Mouse (Mus musculus) testis, adult 2 months (tissue): ENCODE data around the gene Rhbdd2. TPM values are rescaled to one million over a fixed set of nuclear protein-coding genes. Genes with fewer than 3 reads are reported as not detected.

ENCODE experiments used
- H3K27ac ChIP-seq: fragments of 200-500 bp; 2 replicates; pipeline ENCODE4 v1.5.1; 2012; ENCODE audit warnings: low read depth, low read length; ENCODE audit not compliant: control insufficient read depth, insufficient read depth
- H3K27me3 ChIP-seq: fragments of 200-500 bp; 2 replicates; pipeline ENCODE4 v1.6.1; 2012; ENCODE audit warnings: mild to moderate bottlenecking, low read length, moderate library complexity; ENCODE audit not compliant: control insufficient read depth, insufficient read depth
- H3K36me3 ChIP-seq: fragments of 200-500 bp; 2 replicates; pipeline ENCODE4 v1.6.1; 2012; ENCODE audit warnings: mild to moderate bottlenecking, low read length; ENCODE audit not compliant: control insufficient read depth, insufficient read depth
- H3K4me1 ChIP-seq: fragments of 200-500 bp; 2 replicates; pipeline ENCODE4 v1.6.1; 2012; ENCODE audit warnings: low read length; ENCODE audit not compliant: control insufficient read depth, insufficient read depth
- H3K4me3 ChIP-seq: fragments of 200-500 bp; 2 replicates; pipeline ENCODE4 v1.5.1; 2012; ENCODE audit warnings: low read depth, mild to moderate bottlenecking, low read length, moderate library complexity, mixed read lengths; ENCODE audit not compliant: control insufficient read depth
- CTCF ChIP-seq: fragments of 200-500 bp; IDR thresholded peaks from 2 replicates; pipeline ENCODE4 v1.5.1; 2012; ENCODE audit warnings: low read depth, mild to moderate bottlenecking, inconsistent platforms, low read length, moderate library complexity; ENCODE audit not compliant: control insufficient read depth, insufficient read depth, insufficient replicate concordance
- POLR2A ChIP-seq: fragments of 200-500 bp; IDR thresholded peaks from 2 replicates; pipeline ENCODE4 v1.6.1; 2012; ENCODE audit warnings: low read depth, mild to moderate bottlenecking, inconsistent platforms, low read length, moderate library complexity; ENCODE audit not compliant: control insufficient read depth
- polyA plus RNA-seq: library from polyadenylated mRNA; depleted of rRNA; stranded (reverse); fragments of >200 nt; gene quantifications from 2 replicates; pipeline ENCODE4 v1.2.3, GENCODE M21; 2012

Rhbdd2 gene
- polyA plus RNA-seq, 1 experiment = 64.0 TPM

DNA sequence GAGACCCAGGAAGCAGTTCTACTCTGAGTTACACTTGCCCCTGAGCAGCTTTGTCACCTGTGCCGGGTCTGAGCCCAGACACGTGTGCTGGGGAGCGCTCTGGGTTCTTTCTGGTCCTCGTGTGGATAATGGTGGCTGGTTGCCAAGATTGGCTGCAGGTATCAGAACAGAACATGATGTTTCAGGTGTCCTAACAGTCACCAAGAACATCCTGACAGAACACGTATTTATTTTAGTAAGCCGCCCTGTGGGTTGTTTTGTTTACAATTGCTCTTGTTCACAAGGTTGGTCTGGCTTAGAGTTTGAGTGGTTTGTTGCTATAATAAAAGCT is 8.0 kb downstream of the Rhbdd2 start:
- Histone ChIP-seq H3K27me3 (no peaks in the 10 kb centered on the region), H3K27ac (no peak overlapping the region), H3K4me1 (no peaks in the 10 kb centered on the region), H3K36me3 (no peaks in the 10 kb centered on the region; the same call in 1 of the 2 replicates), H3K4me3 (no peak overlapping the region)
- no peak for TF ChIP-seq POLR2A
- no peak for TF ChIP-seq CTCF

DNA sequence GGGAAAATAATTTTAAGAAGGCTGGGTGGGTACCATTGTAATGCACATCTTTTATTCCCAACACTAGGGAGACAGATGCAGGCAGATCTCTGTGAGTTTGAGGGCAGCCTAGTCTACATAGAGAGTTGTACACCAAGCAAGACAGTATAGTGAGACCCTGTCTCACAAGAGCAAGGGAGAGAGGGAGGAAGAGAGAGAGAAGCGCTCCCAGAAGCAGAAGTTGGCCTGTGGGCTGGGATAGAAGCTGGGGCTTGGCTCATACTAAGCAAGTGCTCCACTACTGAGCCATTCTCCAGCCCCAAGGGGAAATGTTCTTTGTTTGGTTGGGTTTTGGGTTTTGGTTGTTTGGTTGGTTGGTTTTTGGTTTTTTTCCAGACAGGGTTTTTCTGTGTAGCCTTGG is 8.6 kb downstream of the Rhbdd2 start:
- TF ChIP-seq POLR2A = no peak
- no peak for TF ChIP-seq CTCF
- Histone ChIP-seq H3K36me3 (no peaks in the 10 kb centered on the region; the same call in 1 of the 2 replicates), H3K4me1 (no peaks in the 10 kb centered on the region), H3K4me3 (no peak overlapping the region), H3K27me3 (no peaks in the 10 kb centered on the region), H3K27ac (no peak overlapping the region)

DNA sequence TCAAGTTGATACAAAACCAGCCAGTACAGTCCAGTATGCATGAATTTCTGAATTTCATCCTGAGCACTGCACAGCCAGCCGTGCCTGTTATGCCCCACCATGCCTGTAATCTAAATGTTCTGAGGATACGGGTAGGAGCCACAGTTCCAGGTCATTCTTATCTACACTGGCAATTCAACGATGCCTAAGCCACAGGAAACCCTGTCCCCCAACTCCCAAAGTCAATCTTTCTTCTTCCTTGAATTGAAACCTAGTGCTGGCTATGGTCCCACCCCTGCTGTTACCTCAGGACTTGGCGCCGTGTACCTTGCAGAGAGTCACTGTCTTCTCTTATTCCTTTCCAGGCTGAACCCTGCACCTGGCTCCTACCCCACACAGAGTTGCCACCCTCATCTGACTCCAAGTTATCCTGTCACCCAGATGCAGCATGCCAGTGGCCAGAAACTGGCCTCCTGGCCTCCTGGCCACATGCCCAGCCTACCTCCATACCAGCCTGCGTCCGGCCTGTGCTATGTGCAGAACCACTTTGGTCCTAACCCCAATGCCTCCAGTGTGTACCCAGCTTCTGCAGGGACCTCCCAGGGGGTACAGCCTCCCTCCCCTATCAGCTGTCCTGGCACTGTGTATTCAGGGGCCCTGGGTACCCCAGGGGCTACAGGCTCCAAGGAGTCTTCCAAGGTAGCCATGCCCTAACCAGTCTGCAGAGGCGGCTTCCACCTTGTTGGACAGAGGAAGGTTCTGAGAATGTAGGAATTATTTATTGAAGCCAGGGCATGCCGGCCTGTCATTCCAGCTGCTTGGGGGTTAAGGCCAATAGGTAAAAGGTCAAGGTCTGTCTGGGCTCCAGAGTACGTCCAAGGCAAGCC is 10.5 kb downstream of the Rhbdd2 start:
- Histone ChIP-seq H3K36me3 (no peaks in the 10 kb centered on the region; the same call in 1 of the 2 replicates), H3K27ac (no peak overlapping the region), H3K4me3 (no peak overlapping the region), H3K27me3 (no peaks in the 10 kb centered on the region), H3K4me1 (no peaks in the 10 kb centered on the region)
- TF ChIP-seq POLR2A = no peak
- TF ChIP-seq CTCF = no peak

DNA sequence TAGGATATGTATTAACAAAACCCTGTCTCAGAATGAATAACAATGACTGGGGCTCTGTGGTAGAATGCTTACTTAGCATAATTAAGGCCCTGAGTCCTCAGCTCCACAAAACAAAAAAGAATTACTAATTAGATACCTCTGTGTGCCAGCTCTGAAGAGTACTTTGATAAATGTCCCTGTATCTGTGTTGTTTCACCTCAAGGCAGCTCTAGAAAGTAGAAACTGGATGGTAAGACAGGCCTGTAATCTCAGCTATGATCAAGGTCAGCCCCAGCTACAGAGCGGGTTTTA is 11.1 kb downstream of the Rhbdd2 start:
- H3K27ac ChIP-seq = no peak overlapping the region
- no peaks in the 10 kb centered on the region; the same call in 1 of the 2 replicates for H3K36me3 ChIP-seq

DNA sequence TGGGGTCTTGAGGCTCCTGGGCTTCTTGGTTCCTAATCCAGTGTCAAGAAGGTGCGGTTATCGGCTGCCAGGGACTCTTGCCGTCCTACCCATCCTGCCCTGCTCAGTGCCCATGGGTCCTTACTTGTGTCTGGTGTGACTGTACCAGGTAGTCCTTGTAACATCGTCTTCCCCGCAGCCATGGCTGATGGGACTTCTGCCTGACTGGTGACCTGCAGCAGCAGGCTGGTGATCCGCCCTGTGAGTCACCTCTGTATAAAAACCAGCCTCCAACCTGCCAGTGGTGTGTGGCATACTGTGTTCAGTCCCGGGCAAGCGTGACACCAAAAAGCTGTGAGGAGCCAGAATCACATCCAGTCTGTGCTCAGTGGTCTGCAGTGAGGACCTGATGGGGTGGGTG is 11.5 kb downstream of the Rhbdd2 start:
- H3K27me3 ChIP-seq = no peaks in the 10 kb centered on the region
- H3K4me1 ChIP-seq = no peaks in the 10 kb centered on the region
- no peaks in the 10 kb centered on the region; the same call in 1 of the 2 replicates for H3K36me3 ChIP-seq
- no peak overlapping the region for H3K27ac ChIP-seq
- no peak for TF ChIP-seq CTCF
- no peak for TF ChIP-seq POLR2A
- no peak overlapping the region for H3K4me3 ChIP-seq

More for the DNA sequence above, 11.1 kb downstream of the Rhbdd2 start:
- TF ChIP-seq POLR2A (no peak), CTCF (no peak)
- Histone ChIP-seq H3K4me3 (no peak overlapping the region), H3K4me1 (no peaks in the 10 kb centered on the region), H3K27me3 (no peaks in the 10 kb centered on the region)

DNA sequence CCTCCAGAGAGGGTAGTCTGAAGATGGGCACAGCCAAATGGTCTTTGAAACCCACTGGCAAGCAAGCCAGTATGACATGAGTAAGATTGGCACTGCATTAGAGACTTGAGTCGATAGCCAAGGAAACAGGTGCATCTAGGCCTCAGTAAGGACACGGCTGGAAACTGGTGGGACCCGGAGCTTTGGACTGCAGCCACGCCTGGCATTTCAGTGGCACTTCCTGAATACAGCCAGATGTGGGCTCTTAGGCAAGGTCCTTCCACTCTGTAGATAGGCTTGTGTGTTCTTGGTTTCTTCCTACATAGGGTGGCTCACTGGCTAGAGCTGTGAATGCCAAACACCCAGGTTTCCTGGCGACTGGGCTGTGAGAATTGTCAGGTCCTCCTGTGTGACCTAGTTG is 12.9 kb downstream of the Rhbdd2 start:
- no peak overlapping the region for H3K27ac ChIP-seq
- H3K27me3 ChIP-seq = no peaks in the 10 kb centered on the region

DNA sequence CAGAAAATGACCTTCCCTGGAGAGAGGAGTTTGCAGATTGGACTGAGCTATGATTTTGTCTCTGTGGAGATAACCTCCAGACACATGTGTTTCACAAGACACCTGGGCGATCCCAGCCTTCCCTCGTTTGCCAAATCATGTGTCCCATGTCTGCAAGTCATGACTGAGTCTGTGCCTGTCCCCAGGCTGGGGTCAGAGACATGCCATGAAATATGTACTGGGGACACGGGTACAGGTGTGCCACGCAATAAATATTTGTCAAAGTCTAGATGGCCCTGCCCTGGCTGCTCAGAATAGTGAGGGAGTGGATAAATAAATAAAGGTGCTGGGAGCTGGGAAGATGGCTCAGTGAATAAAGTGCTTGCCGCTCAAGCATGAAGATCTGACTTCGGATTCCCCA is 13.6 kb downstream of the Rhbdd2 start:
- TF ChIP-seq CTCF = no peak
- TF ChIP-seq POLR2A = no peak
- no peaks in the 10 kb centered on the region for H3K36me3 ChIP-seq
- no peaks in the 10 kb centered on the region for H3K4me1 ChIP-seq
- no peak overlapping the region for H3K27ac ChIP-seq
- no peaks in the 10 kb centered on the region for H3K27me3 ChIP-seq
- H3K4me3 ChIP-seq = no peak overlapping the region

More for the DNA sequence above, 12.9 kb downstream of the Rhbdd2 start:
- no peaks in the 10 kb centered on the region; the same call in 1 of the 2 replicates for H3K36me3 ChIP-seq
- no peaks in the 10 kb centered on the region for H3K4me1 ChIP-seq
- H3K4me3 ChIP-seq = no peak overlapping the region
- TF ChIP-seq POLR2A (no peak), CTCF (no peak)
